Mouse (Mus musculus) right cerebral cortex, postnatal 25 days (tissue): Measurements from ENCODE around the gene Foxd3.
"Not testable (repeated sequence)": the region's sequence is repeated elsewhere in the genome, so short reads cannot be mapped to it uniquely, and the experiment has no call there.

Experiments used
- DNase-seq: peaks from one replicate; pipeline ENCODE4 v3.0.0; 2022

The Foxd3 gene

DNA sequence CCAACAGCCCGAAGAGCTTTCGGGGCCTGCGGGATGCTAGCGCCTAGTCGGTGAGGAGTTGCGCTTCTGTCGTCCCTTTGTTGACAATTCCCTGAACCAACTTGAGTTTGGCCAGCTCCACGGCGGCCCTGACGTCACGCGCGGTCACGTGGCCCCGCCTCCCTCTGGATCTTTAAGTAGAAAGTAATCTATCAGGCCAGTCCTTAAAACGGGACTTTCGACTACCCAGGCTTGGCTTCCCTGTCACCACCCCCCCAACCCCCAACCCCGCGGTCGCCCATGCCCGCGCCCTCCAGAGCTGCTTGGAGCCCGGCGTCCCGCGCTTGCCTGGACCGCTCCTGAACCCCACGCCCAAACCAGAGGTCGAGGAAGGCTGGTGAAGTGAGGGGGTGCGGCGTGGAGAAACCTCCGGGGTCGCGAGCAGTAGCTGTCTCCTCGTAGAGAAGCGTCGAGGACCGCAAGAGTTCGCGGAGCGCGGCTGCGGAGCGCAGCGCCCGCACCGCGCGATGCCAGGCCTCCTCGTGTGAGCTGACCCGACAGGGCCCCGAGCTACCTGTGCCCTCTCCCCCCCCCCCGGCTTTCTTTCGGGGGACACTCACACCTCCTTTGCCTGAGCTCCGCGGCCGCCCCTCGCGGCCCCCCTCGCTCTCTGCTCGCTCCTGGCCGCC lies at the start of gene Foxd3:
TSS of gene Foxd3 (plus strand) at position 363 of the 668 bp plus-strand sequence.
- DNase-seq, result no peak

- no peak for DNase-seq
Observed at GRCm38 (mm10) chr4:99612156-99612555, 43.9 kb upstream of the Foxd3 start.

DNA sequence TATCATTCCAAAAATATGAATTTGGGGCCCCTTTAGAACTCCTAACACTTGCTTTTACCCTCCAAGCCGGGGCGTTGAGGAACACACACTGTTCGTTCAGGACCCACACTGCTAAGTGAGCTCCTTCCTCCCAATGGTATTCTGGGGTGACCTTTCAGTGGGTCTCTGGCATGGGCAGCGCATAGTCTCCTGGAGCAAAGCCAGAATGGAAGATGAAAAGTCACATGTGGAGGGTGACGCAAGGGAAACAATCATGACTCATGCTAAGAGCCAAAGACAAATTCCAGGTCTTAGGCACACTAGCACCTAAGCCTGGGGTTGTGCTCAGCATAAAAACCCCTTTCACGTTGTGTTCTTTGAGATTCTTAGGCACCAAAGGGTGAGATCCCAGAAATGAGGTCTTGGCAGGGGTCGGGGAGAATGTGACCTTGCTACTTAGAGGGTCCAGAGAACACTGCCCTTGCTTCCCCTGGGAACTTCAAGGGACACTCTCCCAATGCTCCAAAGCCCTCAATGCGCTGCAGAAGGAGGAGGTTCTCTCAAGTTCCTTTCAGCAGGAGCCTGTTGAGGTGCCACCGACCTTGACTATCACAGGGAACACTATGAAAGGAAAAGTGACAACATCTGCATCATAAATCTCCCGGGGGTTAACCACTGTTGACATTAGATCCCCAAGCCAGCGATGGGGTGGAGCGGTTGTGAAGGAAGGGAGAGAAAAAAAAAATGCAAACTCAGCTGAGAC lies 43.3 kb upstream of the Foxd3 start:
- DNase-seq, result no peak

DNA sequence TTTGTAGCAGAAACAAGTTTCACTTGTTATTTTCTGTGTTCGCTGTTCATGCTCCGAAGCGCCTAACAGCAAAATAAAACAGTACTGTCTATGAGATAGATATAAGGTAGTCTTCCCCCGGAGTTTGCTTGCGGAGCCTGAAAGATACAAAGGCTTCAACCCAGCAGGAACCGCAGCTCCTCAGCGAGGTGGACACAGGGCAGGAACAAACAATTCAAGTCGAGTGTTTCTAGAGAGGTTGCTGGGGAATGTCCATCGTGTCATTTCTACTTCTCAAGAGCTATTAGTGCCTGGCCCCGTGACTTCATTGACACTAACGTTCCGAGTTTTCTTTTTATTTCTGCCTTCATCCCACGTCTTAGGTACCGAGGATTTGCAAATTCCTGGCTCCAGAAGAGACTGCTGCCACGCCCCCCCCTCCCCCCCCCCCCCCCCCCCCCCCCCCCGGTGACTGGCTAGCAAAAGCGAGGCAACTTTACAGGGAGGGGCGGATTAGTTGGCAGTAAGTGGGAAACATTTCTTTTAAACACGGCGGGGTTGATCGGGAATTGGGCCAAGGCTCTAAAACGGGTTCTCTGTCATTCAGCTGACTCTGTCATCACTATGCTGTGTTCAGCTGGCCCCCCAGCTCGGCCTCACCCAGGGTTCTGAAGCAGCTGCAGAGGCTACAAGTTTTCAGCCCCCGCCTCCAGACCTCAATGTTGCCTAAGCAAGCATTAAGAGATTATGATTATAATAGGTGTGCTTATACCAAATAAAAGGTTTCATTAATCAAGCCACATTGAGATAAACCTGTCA lies 29.9 kb upstream of the Foxd3 start:
- no peak for DNase-seq

- no peak for DNase-seq
Observed at GRCm38 (mm10) chr4:99627057-99627456, 29.0 kb upstream of the Foxd3 start.

DNA sequence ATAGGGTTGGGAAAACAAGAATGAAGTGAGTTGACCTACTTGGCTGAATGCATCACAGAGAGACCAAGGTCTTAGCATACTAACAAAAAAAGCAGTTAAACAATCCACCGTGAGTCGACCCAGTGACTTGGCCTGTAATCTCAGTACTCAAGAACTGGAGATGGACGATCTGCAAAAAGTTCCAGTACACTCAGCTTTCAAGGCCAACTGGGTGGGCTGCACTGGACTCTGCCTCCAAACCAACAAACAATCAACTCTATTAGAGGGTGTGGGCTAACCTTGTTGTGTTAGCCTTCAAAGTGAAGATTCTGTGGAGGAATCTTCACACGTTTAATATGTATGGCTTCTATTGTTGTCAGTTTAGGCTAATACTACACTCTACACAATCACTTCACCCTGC lies 20.1 kb upstream of the Foxd3 start:
- DNase-seq, result no peak

DNA sequence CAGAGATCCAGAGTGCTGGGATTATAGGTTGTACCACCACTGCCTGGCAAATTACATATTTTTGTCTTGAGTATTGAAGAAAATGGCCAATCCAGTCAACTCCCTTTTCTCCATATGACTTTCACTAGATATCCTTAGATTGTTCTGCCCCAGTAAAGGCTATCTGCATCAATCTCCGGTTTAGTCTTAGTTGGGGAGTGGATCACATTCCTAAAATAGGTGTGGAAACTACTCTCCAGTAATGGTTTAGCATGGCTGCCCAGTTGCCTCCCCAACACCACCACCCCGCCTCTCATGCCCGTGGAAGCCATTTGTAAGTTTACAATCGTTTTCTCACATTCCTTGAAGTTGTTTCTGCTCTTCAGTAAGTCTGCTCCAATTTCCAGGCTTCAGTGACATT lies 19.4 kb upstream of the Foxd3 start:
- no peak for DNase-seq

GRCm38 (mm10) chr4:99640619-99641018 lies 15.5 kb upstream of the Foxd3 start:
- not testable (repeated sequence) for DNase-seq

DNA sequence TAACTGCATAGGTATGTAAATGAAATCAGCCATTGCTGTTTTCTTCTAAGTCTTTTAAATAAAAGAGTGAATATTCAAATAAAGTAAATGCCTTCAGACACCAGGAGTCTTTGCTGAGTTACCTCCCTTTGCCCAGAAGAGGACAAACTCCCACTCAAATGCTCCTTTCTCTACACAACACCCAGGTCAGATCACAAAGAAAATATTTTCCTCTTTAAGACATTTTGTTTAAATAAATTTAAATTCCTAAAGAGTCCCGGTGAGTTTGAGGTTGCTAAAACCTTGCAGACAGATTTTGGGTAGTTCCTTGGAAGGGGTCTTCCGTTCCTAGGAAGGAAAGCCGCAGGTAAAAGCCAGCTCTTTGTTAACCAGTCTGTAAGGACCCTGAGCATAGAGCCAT lies 14.2 kb upstream of the Foxd3 start:
- no peak for DNase-seq

- DNase-seq, result no peak
Observed at GRCm38 (mm10) chr4:99645560-99645959, 10.5 kb upstream of the Foxd3 start.

GRCm38 (mm10) chr4:99650088-99650944 lies 5.8 kb upstream of the Foxd3 start:
- DNase-seq, result no peak

GRCm38 (mm10) chr4:99650945-99651690 lies 5.0 kb upstream of the Foxd3 start:
- no peak for DNase-seq

DNA sequence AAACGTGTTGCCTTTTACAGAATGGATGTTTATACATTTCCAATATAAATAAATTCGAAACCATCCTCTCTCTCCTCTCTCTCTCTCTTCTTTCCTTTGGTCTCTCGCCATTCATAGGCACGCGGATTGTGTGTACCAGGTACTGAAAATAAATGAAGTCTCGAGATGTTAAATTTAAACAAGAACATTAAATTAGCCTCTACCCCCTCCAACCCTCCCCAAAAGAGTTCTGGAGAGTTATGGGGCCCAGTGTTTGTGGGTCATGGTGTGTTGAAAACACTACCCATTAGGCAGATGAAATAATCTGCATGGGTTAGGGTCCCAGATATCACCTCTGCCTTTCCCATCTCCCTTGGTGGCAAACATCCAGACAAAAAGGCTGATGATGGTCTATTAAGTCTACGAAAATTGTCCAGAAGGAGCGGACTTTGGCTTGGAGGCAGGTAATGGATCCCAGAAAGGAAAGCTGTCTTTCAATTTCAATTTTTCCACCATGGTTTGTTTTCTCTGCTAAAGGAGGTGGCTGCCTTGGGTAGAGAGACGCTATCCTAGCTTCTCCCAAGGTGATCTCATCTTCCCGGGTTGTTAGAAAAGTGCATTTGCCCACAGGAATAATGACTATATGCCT lies 4.2 kb upstream of the Foxd3 start:
- DNase-seq, result no peak

GRCm38 (mm10) chr4:99652576-99653210 lies 3.4 kb upstream of the Foxd3 start:
- no peak for DNase-seq

- DNase-seq, result no peak
Observed at GRCm38 (mm10) chr4:99653216-99653607, 2.9 kb upstream of the Foxd3 start.

GRCm38 (mm10) chr4:99653608-99654221 lies 2.4 kb upstream of the Foxd3 start:
- DNase-seq, result no peak

DNA sequence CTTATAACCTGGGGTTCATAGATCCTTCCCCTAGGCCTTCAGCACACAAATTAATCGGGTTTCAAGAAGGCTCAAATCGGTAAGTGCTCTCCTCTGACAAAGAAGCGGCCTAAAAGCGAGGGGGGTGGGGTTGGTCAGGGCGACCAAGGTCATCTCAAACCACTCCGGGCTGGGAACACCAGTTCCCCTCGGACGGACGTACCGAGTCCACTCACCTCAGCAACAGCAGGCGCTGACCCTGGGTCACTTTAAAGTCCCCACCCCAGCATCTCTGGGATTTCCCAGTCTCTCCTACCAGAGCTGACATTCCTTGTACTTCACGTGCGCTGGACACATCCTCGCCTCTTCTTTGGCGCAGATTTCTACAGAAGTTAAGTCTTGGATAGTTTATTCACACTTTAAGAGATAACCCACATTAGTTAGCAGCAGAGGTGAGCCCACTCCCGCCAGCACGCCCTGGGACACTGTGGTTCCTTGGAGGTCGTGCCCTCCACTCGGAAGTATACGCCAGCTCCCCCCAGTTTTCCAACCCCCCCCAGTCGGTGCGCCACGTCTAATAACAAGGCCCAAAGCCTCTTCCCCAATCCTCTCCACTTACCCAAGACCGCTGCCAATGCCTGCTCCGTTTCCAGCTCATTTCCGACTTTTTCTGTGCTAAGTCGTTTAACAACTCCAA lies 1.3 kb upstream of the Foxd3 start:
- DNase-seq, result no peak

DNA sequence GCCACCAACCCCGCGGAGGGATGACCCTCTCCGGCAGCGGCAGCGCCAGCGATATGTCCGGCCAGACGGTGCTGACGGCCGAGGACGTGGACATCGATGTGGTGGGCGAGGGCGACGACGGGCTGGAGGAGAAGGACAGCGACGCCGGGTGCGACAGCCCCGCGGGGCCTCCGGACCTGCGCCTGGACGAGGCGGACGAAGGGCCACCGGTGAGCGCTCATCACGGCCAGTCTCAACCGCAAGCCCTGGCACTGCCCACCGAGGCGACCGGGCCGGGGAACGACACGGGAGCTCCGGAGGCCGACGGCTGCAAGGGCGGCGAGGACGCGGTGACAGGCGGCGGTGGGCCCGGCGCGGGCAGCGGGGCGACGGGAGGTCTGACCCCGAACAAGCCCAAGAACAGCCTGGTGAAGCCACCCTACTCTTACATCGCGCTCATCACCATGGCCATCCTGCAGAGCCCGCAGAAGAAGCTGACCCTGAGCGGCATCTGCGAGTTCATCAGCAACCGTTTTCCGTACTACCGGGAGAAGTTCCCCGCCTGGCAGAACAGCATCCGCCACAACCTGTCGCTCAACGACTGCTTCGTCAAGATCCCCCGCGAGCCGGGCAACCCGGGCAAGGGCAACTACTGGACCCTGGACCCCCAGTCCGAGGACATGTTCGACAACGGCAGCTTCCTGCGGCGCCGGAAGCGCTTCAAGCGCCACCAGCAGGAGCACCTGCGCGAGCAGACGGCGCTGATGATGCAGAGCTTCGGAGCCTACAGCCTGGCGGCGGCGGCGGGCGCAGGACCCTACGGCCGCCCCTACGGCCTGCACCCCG lies 718 bp downstream of the Foxd3 start:
- no peak for DNase-seq

DNA sequence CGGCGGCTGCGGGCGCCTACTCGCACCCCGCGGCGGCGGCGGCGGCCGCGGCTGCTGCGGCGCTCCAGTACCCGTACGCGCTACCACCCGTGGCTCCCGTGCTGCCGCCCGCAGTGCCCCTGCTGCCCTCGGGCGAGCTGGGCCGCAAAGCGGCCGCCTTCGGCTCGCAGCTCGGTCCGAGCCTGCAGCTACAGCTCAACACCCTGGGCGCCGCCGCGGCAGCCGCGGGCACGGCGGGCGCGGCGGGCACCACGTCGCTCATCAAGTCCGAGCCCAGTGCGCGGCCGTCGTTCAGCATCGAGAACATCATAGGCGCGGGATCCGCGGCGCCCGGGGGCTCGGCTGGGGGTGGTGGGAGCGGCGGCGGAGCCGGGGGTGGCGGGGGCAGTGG lies 1.3 kb downstream of the Foxd3 start:
- no peak for DNase-seq
